Mouse (Mus musculus) myocyte (in vitro differentiated cells): ENCODE data around the gene Kcnn4.

Experiments
- E2F4 ChIP-seq: IDR thresholded peaks from one replicate; pipeline ENCODE4 v1.6.1; 2011; ENCODE audit warnings: mild to moderate bottlenecking, control low read depth, moderate library complexity; ENCODE audit not compliant: insufficient read depth
- MAX ChIP-seq: IDR thresholded peaks from one replicate; pipeline ENCODE4 v1.6.1; 2011; ENCODE audit warnings: low read depth, mild to moderate bottlenecking, control low read depth
- POLR2A ChIP-seq: IDR thresholded peaks from one replicate; pipeline ENCODE4 v1.6.1; 2011; ENCODE audit warnings: low read depth, mild to moderate bottlenecking, control low read depth, moderate library complexity; ENCODE audit not compliant: insufficient read length
- TCF12 ChIP-seq: IDR thresholded peaks from one replicate; pipeline ENCODE4 v1.6.1; 2011; ENCODE audit warnings: mild to moderate bottlenecking, control low read depth; ENCODE audit not compliant: poor library complexity, insufficient read depth, severe bottlenecking
- USF1 ChIP-seq: IDR thresholded peaks from one replicate; pipeline ENCODE4 v1.6.1; 2011; ENCODE audit warnings: low read depth, mild to moderate bottlenecking, control low read depth, moderate library complexity

GRCm38 (mm10) chr7:24372300-24372699, 2.2 kb downstream of the Kcnn4 start:
- TF ChIP-seq USF1 (no peak), POLR2A (peak; percentile 78), E2F4 (no peak), TCF12 (no peak), MAX (no peak)
